Mouse (Mus musculus) spleen, postnatal 36 days (tissue): ENCODE results near the gene Ndufs4.
"Not testable (repeated sequence)": the region's sequence is repeated elsewhere in the genome, so short reads cannot be mapped to it uniquely, and the experiment has no call there.

Experiments
- DNase-seq, 2 experiments: peaks; one replicate each; pipeline ENCODE4 v3.0.0; 2022; ENCODE audit warnings: low spot score in 2 of 2, mixed read lengths in 1 of 2

The Ndufs4 gene

GRCm38 (mm10) chr13:114343001-114343400 lies 45.1 kb downstream of the Ndufs4 start:
- DNase-seq, result no peak

- no peak for DNase-seq
Observed at GRCm38 (mm10) chr13:114319835-114320389, 68.1 kb downstream of the Ndufs4 start.

- DNase-seq, result no peak
Observed at GRCm38 (mm10) chr13:114319136-114319535, 68.9 kb downstream of the Ndufs4 start.

- no peak for DNase-seq
Observed at GRCm38 (mm10) chr13:114315374-114315773, 72.7 kb downstream of the Ndufs4 start.

- DNase-seq, result no peak
Observed at GRCm38 (mm10) chr13:114314953-114315352, 73.1 kb downstream of the Ndufs4 start.

- DNase-seq, result no peak
Observed at GRCm38 (mm10) chr13:114310591-114310990, 77.5 kb downstream of the Ndufs4 start.

GRCm38 (mm10) chr13:114304684-114305083 lies 83.4 kb downstream of the Ndufs4 start:
- no peak for DNase-seq

GRCm38 (mm10) chr13:114303466-114304175 lies 84.4 kb downstream of the Ndufs4 start:
- no peak for DNase-seq

GRCm38 (mm10) chr13:114297761-114298160 lies 90.3 kb downstream of the Ndufs4 start:
- no peak for DNase-seq

- no peak for DNase-seq
Observed at GRCm38 (mm10) chr13:114296556-114296955, 91.5 kb downstream of the Ndufs4 start.

GRCm38 (mm10) chr13:114289411-114289810 lies 98.6 kb downstream of the Ndufs4 start:
- DNase-seq, result no peak

- DNase-seq, result no peak
Observed at GRCm38 (mm10) chr13:114288511-114288910, 99.5 kb downstream of the Ndufs4 start.

GRCm38 (mm10) chr13:114278690-114279089 lies 109.4 kb downstream of the Ndufs4 start:
- not testable (repeated sequence) for DNase-seq

- no peak for DNase-seq
Observed at GRCm38 (mm10) chr13:114277277-114277676, 110.8 kb downstream of the Ndufs4 start.

- DNase-seq, result no peak
Observed at GRCm38 (mm10) chr13:114271410-114272105, 116.5 kb downstream of the Ndufs4 start.

- no peak for DNase-seq
Observed at GRCm38 (mm10) chr13:114267741-114268140, 120.3 kb downstream of the Ndufs4 start.

GRCm38 (mm10) chr13:114260486-114261205 lies 127.4 kb downstream of the Ndufs4 start:
- no peak for DNase-seq

GRCm38 (mm10) chr13:114254697-114255096 lies 133.4 kb downstream of the Ndufs4 start:
- DNase-seq, result no peak
